Mouse (Mus musculus) ES-Bruce4 (cell line): ENCODE measurements around the gene Wasf2.

Experiments used
- CTCF ChIP-seq: IDR thresholded peaks from one replicate; pipeline ENCODE4 v1.8.1; 2011; ENCODE audit warnings: low read depth, low read length
- EP300 ChIP-seq: IDR thresholded peaks from 2 replicates; pipeline ENCODE4 v1.6.1; 2011; ENCODE audit warnings: low read depth, low read length; ENCODE audit not compliant: insufficient read depth
- POLR2A ChIP-seq: IDR thresholded peaks from one replicate; pipeline ENCODE4 v1.8.1; 2011; ENCODE audit warnings: low read length; ENCODE audit not compliant: insufficient read depth

DNA sequence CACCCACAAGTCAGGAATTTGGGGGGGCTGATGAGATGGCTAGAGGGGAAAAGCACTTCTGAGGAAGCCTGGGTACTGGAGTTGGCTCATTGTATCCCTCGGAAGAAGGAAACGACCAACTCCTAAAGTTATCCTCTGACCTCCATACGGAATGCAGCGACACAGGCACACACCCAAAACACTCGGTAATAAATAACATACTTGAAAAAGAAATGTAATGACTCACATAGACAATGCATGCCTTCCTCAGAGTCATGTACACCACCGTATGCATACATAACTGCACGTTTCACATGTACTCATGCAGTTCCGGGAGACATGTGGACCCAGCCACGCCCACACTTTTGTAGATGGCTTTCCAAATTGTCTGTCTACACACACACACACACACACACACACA is 41.0 kb upstream of the Wasf2 start:
- no peak for TF ChIP-seq CTCF
- no peak for TF ChIP-seq POLR2A
- TF ChIP-seq EP300: no peak
